Mouse (Mus musculus): ENCODE results near the gene Gm28308.

DNA sequence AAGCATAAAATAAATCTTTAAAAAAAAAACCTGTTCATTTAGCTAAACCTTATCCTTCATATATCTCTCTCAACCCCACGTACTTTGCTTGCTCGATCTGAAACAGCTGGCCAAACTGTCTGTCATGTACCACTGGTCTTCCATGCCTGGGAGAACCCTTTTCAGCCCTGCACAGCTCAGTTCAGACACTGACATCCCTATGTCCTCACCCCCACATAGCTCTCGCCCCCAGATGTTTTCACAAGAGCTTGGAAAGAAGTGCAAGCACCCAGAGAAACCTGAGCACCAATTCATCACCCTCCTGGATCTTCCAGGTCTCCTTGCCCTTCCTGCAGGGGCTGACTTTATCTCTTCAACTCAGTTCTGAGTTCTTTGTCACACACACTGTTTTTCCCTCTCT is 92.0 kb downstream of the Gm28308 start:
- TF ChIP-seq CTCF (IDR thresholded peaks at IDR 0.05; ENCODE audit: extremely low read depth, insufficient read depth, insufficient read length, insufficient replicate concordance) (no peak), POLR2A (IDR thresholded peaks at IDR 0.05; ENCODE audit: low read depth, low read length) (no peak)
